Mouse (Mus musculus) stomach, embryonic 16.5 days (tissue): ENCODE measurements around the gene Gpr63. TPM values are rescaled to one million over a fixed set of nuclear protein-coding genes. Genes with fewer than 3 reads are reported as not detected.
"Not testable (repeated sequence)": the region's sequence is repeated elsewhere in the genome, so short reads cannot be mapped to it uniquely, and the experiment has no call there.

Experiments
- ATAC-seq: fragments of 200-750 bp; cut with Nextera tagmentation; 2 replicates; pipeline ENCODE4 v1.8.0; 2017; ENCODE audit warnings: moderate number of reproducible peaks, moderate TSS enrichment; ENCODE audit not compliant: insufficient read depth, low FRiP score
- H3K27ac ChIP-seq: fragments of 300-500 bp; sonication (generic); 2 replicates; pipeline ENCODE4 v1.5.1; 2014; ENCODE audit warnings: low read length
- H3K27me3 ChIP-seq: fragments of 300-500 bp; sonication (generic); 2 replicates; pipeline ENCODE4 v1.6.1; 2014; ENCODE audit warnings: low read length, control low read depth, mixed read lengths; ENCODE audit not compliant: control insufficient read depth, insufficient read depth
- H3K36me3 ChIP-seq: fragments of 300-500 bp; sonication (generic); 2 replicates; pipeline ENCODE4 v1.6.1; 2014; ENCODE audit warnings: low read length; ENCODE audit not compliant: control insufficient read depth, insufficient read depth
- H3K4me1 ChIP-seq: fragments of 300-500 bp; sonication (generic); 2 replicates; pipeline ENCODE4 v1.6.1; 2014; ENCODE audit warnings: low read length, control low read depth, mixed read lengths; ENCODE audit not compliant: control insufficient read depth, insufficient read depth
- H3K4me2 ChIP-seq: fragments of 300-500 bp; sonication (generic); 2 replicates; pipeline ENCODE4 v1.6.1; 2014; ENCODE audit warnings: low read depth, low read length, mixed read lengths
- H3K4me3 ChIP-seq: fragments of 300-500 bp; sonication (generic); replicated peaks from 2 replicates; pipeline ENCODE4 v1.5.1; 2014; ENCODE audit warnings: mild to moderate bottlenecking, low read length
- H3K9ac ChIP-seq: fragments of 300-500 bp; sonication (generic); 2 replicates; pipeline ENCODE4 v1.6.1; 2014; ENCODE audit warnings: low read length
- H3K9me3 ChIP-seq: fragments of 300-500 bp; sonication (generic); replicated peaks from 2 replicates; pipeline ENCODE4 v1.6.1; 2016; ENCODE audit warnings: low read length, control low read depth; ENCODE audit not compliant: control insufficient read depth
- whole genome bisulfite sequencing: fragments of 180-500 bp; shearing (Covaris S2); extraction: QIAGEN DNeasy Blood & Tissue Kit; methylation state at CpG from one replicate; pipeline ENCODE4 v1.1.7; 2014; 5-methylcytosine and 5-hydroxymethylcytosine counted together
- polyA plus RNA-seq: library from polyadenylated mRNA; unstranded; fragments of >200 nt; fragmentation: Nextera tagmentation; extraction: Ambion mirVana; gene quantifications from 2 replicates; pipeline ENCODE4 v1.2.1, GENCODE M21; 2015

The Gpr63 gene
- polyA plus RNA-seq, 1 experiment from 2014 or later, result 0.75 TPM

- Histone ChIP-seq H3K36me3 (no peaks in the 10 kb centered on the region), H3K9ac (no peak overlapping the region), H3K9me3 (no peaks in the 10 kb centered on the region), H3K4me1 (no peaks in the 10 kb centered on the region), H3K4me3 (no peak overlapping the region), H3K27me3 (no peaks in the 10 kb centered on the region), H3K4me2 (no peak overlapping the region), H3K27ac (no peak overlapping the region)
- WGBS, result 25% methylated on average over 6 of the region's 6 CpGs
- ATAC-seq, result no peak
Measured at GRCm38 (mm10) chr4:25035158-25035791, 69.1 kb downstream of the Gpr63 start.

- Histone ChIP-seq H3K9ac (no peak overlapping the region), H3K4me3 (no peak overlapping the region), H3K36me3 (no peaks in the 10 kb centered on the region), H3K27ac (no peak overlapping the region; the same call in 1 of the 2 replicates), H3K4me2 (no peak overlapping the region), H3K9me3 (no peaks in the 10 kb centered on the region), H3K4me1 (no peaks in the 10 kb centered on the region), H3K27me3 (no peaks in the 10 kb centered on the region)
- no peak for ATAC-seq
- 45% methylated on average over 2 of the region's 2 CpGs for WGBS
Measured at GRCm38 (mm10) chr4:25035806-25036205, 69.6 kb downstream of the Gpr63 start.

- no peak overlapping the region for H3K27ac ChIP-seq
- H3K9ac ChIP-seq, result no peak overlapping the region
- WGBS, result 66% methylated on average over 2 of the region's 2 CpGs
- H3K36me3 ChIP-seq, result no peaks in the 10 kb centered on the region
- H3K27me3 ChIP-seq, result no peaks in the 10 kb centered on the region
- H3K4me3 ChIP-seq, result no peak overlapping the region
- no peaks in the 10 kb centered on the region for H3K9me3 ChIP-seq
- ATAC-seq, result no peak
- no peaks in the 10 kb centered on the region for H3K4me1 ChIP-seq
- H3K4me2 ChIP-seq, result no peak overlapping the region
Measured at GRCm38 (mm10) chr4:25037260-25037659, 71.1 kb downstream of the Gpr63 start.

- H3K4me2 ChIP-seq, result not testable (repeated sequence)
Measured at GRCm38 (mm10) chr4:25055541-25055940, 89.3 kb downstream of the Gpr63 start.

More at GRCm38 (mm10) chr4:25055541-25055940, 89.3 kb downstream of the Gpr63 start:
- H3K4me1 ChIP-seq, H3K9ac ChIP-seq, H3K4me3 ChIP-seq, H3K36me3 ChIP-seq, H3K27ac ChIP-seq, H3K9me3 ChIP-seq, H3K27me3 ChIP-seq, ATAC-seq: not testable (repeated sequence)
- 61% methylated on average over 1 of the region's 1 CpGs for WGBS

Other genes starting within 250 kb of the Gpr63 start
- gene Klhl32, start 115.3 kb upstream of the Gpr63 start, polyA plus RNA-seq, result 3.4 and 3.8 TPM in 2 replicates
- gene Ndufaf4, start 68.3 kb upstream of the Gpr63 start, polyA plus RNA-seq, result 43.4 and 47.3 TPM in 2 replicates